Comparison of ENCODE assay signal across 13 mouse cellular contexts in genomic region chr2:66632728-66633127, GRCm38 (mm10). TPM values are rescaled to one million over a fixed set of nuclear protein-coding genes. Genes with fewer than 3 reads are reported as not detected.
DNase-seq lines count a peak whose midpoint lies in the region; ATAC-seq lines count a peak whose summit lies in the region.
"Had no signal": no experiment of that assay in that cellular context is flagged by ENCODE, and none has a peak within 500 bp of the region (broad histone marks: within the 10 kb centered on the region; RNA-seq: fewer than 3 reads in every experiment).

No protein-coding gene starts in this region.

- peak overlapping the region; percentile 2 for H3K4me2 ChIP-seq in hindbrain, embryonic 13.5 days
- no peak overlapping the region for H3K4me2 ChIP-seq in hindbrain, embryonic 11.5 days (replicated peaks; ENCODE audit: low read depth, low read length)
- H3K4me2 ChIP-seq in neural tube, embryonic 12.5 days (replicated peaks), result peak overlapping the region; percentile 18; the same call in 1 of the 2 replicates
- H3K4me2 ChIP-seq: liver, embryonic 13.5 days had no signal

- H3K4me3 ChIP-seq in hindbrain, embryonic 13.5 days, result no peak overlapping the region
- no peak overlapping the region for H3K4me3 ChIP-seq in hindbrain, embryonic 11.5 days (ENCODE audit: low read depth, low read length)
- no peak overlapping the region for H3K4me3 ChIP-seq in neural tube, embryonic 12.5 days
- H3K4me3 ChIP-seq: liver, embryonic 13.5 days; myocyte had no signal

- no peaks in the 10 kb centered on the region for H3K9me3 ChIP-seq in hindbrain, embryonic 13.5 days
- H3K9me3 ChIP-seq in hindbrain, embryonic 11.5 days (ENCODE audit: control insufficient read depth, low read length), result no peaks in the 10 kb centered on the region
- no peaks in the 10 kb centered on the region for H3K9me3 ChIP-seq in neural tube, embryonic 12.5 days
- H3K9me3 ChIP-seq: liver, embryonic 13.5 days had no signal

- H3K27me3 ChIP-seq in hindbrain, embryonic 13.5 days, result no peaks in the 10 kb centered on the region
- H3K27me3 ChIP-seq in hindbrain, embryonic 11.5 days (ENCODE audit: control insufficient read depth, insufficient read depth, low read length), result peaks cover 2% of the 10 kb centered on the region; the same call in 1 of the 2 replicates
- H3K27me3 ChIP-seq in neural tube, embryonic 12.5 days (replicated peaks), result no peaks in the 10 kb centered on the region; the same call in 1 of the 2 replicates

- 29% methylated on average over 5 of the region's 5 CpGs for WGBS in hindbrain, embryonic 13.5 days
- WGBS in hindbrain, embryonic 11.5 days, result 30% methylated on average over 5 of the region's 5 CpGs
- 38% methylated on average over 5 of the region's 5 CpGs for WGBS in neural tube, embryonic 12.5 days

- no peak for DNase-seq in hindbrain, embryonic 11.5 days (ENCODE audit: low spot score)
- no peak for DNase-seq in neural tube, embryonic 10.5 days (ENCODE audit: extremely low spot score, low spot score)
- DNase-seq in mesoderm, embryonic 11.5 days (ENCODE audit: low read depth, low spot score), result peak; percentile 30
- DNase-seq in urinary bladder, postnatal 4 days (ENCODE audit: low spot score in 2 of 2), result no peak
- no peak for DNase-seq in gastrocnemius, postnatal 4 days (ENCODE audit: low spot score in 2 of 2)
- DNase-seq in cerebellum, postnatal 25 days, result no peak
- DNase-seq: cerebellum, adult 18-20 months; liver, embryonic 13.5 days; lung, postnatal 4 days had no signal

- no peaks in the 10 kb centered on the region for H3K36me3 ChIP-seq in hindbrain, embryonic 13.5 days
- H3K36me3 ChIP-seq in hindbrain, embryonic 11.5 days (ENCODE audit: control insufficient read depth, insufficient read depth, low read length), result no peaks in the 10 kb centered on the region
- no peaks in the 10 kb centered on the region for H3K36me3 ChIP-seq in neural tube, embryonic 12.5 days
- H3K36me3 ChIP-seq: liver, embryonic 13.5 days had no signal

- no peak overlapping the region for H3K27ac ChIP-seq in hindbrain, embryonic 13.5 days
- no peak overlapping the region for H3K27ac ChIP-seq in hindbrain, embryonic 11.5 days (ENCODE audit: low read depth, low read length)
- no peak overlapping the region for H3K27ac ChIP-seq in neural tube, embryonic 12.5 days
- H3K27ac ChIP-seq: liver, embryonic 13.5 days had no signal

- no peak for ATAC-seq in hindbrain, embryonic 13.5 days (ENCODE audit: low FRiP score)
- no peak for ATAC-seq in hindbrain, embryonic 11.5 days (ENCODE audit: low FRiP score)
- ATAC-seq in neural tube, embryonic 12.5 days (ENCODE audit: low FRiP score, low read depth), result no peak
- ATAC-seq: inflammation-experienced regulatory T-cells, adult 6 months had no signal

- H3K9ac ChIP-seq in hindbrain, embryonic 13.5 days, result no peak overlapping the region
- no peak overlapping the region for H3K9ac ChIP-seq in hindbrain, embryonic 11.5 days (ENCODE audit: low read depth, low read length)
- H3K9ac ChIP-seq in neural tube, embryonic 12.5 days, result no peak overlapping the region
- H3K9ac ChIP-seq: liver, embryonic 13.5 days had no signal

- peaks cover 11% of the 10 kb centered on the region for H3K4me1 ChIP-seq in hindbrain, embryonic 13.5 days (replicated peaks)
- H3K4me1 ChIP-seq in hindbrain, embryonic 11.5 days (replicated peaks; ENCODE audit: control insufficient read depth, insufficient read depth, low read length), result no peaks in the 10 kb centered on the region
- peaks cover 6% of the 10 kb centered on the region; the same call in 1 of the 2 replicates for H3K4me1 ChIP-seq in neural tube, embryonic 12.5 days
- H3K4me1 ChIP-seq: liver, embryonic 13.5 days had no signal

RNA-seq across cellular contexts. Expression of gene Scn9a, which starts 2.0 kb away (rescaled TPM):
- polyA plus RNA-seq in hindbrain, embryonic 13.5 days (2015; fragmentation: Nextera tagmentation; extraction: Ambion mirVana), result 14.8 and 16.2 TPM in 2 replicates
- polyA plus RNA-seq in hindbrain, embryonic 11.5 days (2014; fragmentation: Nextera tagmentation; extraction: Ambion mirVana), result 3.7 and 6.0 TPM in 2 replicates
- 14.9 and 22.1 TPM in 2 replicates for polyA plus RNA-seq in neural tube, embryonic 12.5 days (2016; fragmentation: Nextera tagmentation; extraction: Ambion mirVana)
- total RNA-seq in gastrocnemius, postnatal 4 days (2021), result under 1 TPM; 0.05 to 0.07 TPM
- polyA plus RNA-seq: inflammation-experienced regulatory T-cells, adult 6 months had no signal
